Mouse (Mus musculus) testis, adult 2 months (tissue): Measurements from ENCODE around the gene Dlgap1.

ENCODE experiments used
- CTCF ChIP-seq: fragments of 200-500 bp; IDR thresholded peaks from 2 replicates; pipeline ENCODE4 v1.5.1; 2012; ENCODE audit warnings: low read depth, mild to moderate bottlenecking, inconsistent platforms, low read length, moderate library complexity; ENCODE audit not compliant: control insufficient read depth, insufficient read depth, insufficient replicate concordance
- POLR2A ChIP-seq: fragments of 200-500 bp; IDR thresholded peaks from 2 replicates; pipeline ENCODE4 v1.6.1; 2012; ENCODE audit warnings: low read depth, mild to moderate bottlenecking, inconsistent platforms, low read length, moderate library complexity; ENCODE audit not compliant: control insufficient read depth

DNA sequence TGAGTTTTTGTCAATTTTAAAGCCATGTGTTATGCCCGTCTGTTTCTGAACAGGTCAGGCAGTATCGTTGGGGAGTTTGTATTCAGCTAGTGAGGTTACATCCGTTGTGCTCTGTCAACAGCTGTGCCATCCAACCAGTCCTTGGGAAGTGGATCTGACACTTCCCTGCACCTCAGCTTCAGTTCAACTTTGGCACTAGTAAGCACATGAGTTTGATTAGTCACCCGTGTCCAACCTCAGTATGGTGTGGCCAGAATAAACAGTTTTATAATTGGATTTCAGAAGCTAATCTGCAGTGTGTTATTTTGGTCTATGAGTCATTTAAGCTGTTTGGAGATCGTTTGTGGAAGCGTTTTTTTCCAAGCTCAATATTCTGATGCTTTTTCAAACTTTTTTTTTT is 35.8 kb downstream of the Dlgap1 start:
- TF ChIP-seq POLR2A (no peak), CTCF (no peak)
